Mouse (Mus musculus) hindbrain, embryonic 14.5 days (tissue): ENCODE measurements around the gene Patl1. TPM values are rescaled to one million over a fixed set of nuclear protein-coding genes. Genes with fewer than 3 reads are reported as not detected.

Experiments
- ATAC-seq: fragments of 200-750 bp; cut with Nextera tagmentation; 2 replicates; pipeline ENCODE4 v1.8.0; 2017; ENCODE audit warnings: moderate number of reproducible peaks, mild to moderate bottlenecking, moderate TSS enrichment, moderate library complexity; ENCODE audit not compliant: low FRiP score
- DNase-seq: peaks from one replicate; pipeline ENCODE4 v3.0.0-alpha.2; 2015; ENCODE audit warnings: low spot score
- H3K27ac ChIP-seq: fragments of 300-500 bp; sonication (generic); 2 replicates; pipeline ENCODE4 v1.5.1; 2014; ENCODE audit warnings: mild to moderate bottlenecking, moderate library complexity
- H3K27me3 ChIP-seq: fragments of 300-500 bp; sonication (generic); 2 replicates; pipeline ENCODE4 v1.6.1; 2014; ENCODE audit warnings: mild to moderate bottlenecking, low read length, mixed read lengths; ENCODE audit not compliant: control insufficient read depth, insufficient read depth
- H3K36me3 ChIP-seq: fragments of 300-500 bp; sonication (generic); replicated peaks from 2 replicates; pipeline ENCODE4 v1.6.1; 2014; ENCODE audit not compliant: control insufficient read depth, insufficient read depth
- H3K4me1 ChIP-seq: fragments of 300-500 bp; sonication (generic); replicated peaks from 2 replicates; pipeline ENCODE4 v1.6.1; 2014; ENCODE audit warnings: antibody characterized with exemption, low read length, mixed read lengths; ENCODE audit not compliant: control insufficient read depth, insufficient read depth
- H3K4me2 ChIP-seq: fragments of 300-500 bp; sonication (generic); replicated peaks from 2 replicates; pipeline ENCODE4 v1.6.1; 2014; ENCODE audit warnings: mild to moderate bottlenecking, moderate library complexity
- H3K4me3 ChIP-seq: fragments of 300-500 bp; sonication (generic); replicated peaks from 2 replicates; pipeline ENCODE4 v1.5.1; 2014; ENCODE audit warnings: mild to moderate bottlenecking, low read length
- H3K9ac ChIP-seq: fragments of 300-500 bp; sonication (generic); 2 replicates; pipeline ENCODE4 v1.6.1; 2014
- H3K9me3 ChIP-seq: fragments of 300-500 bp; sonication (generic); 2 replicates; pipeline ENCODE4 v1.6.1; 2016; ENCODE audit warnings: low read length; ENCODE audit not compliant: control insufficient read depth
- WGBS: fragments of 180-500 bp; shearing (Covaris S2); extraction: QIAGEN DNeasy Blood & Tissue Kit; methylation state at CpG from one replicate; pipeline ENCODE4 v1.1.7; 2014; 5-methylcytosine and 5-hydroxymethylcytosine counted together
- polyA plus RNA-seq: library from polyadenylated mRNA; unstranded; fragments of >200 nt; fragmentation: Nextera tagmentation; extraction: Ambion mirVana; gene quantifications from 2 replicates; pipeline ENCODE4 v1.2.1, GENCODE M21; 2014

The Patl1 gene
- polyA plus RNA-seq, 1 experiment from 2014 or later: 19.3 TPM

GRCm38 (mm10) chr19:11957846-11958245 lies 45.6 kb downstream of the Patl1 start:
- Histone ChIP-seq H3K36me3 (no peaks in the 10 kb centered on the region), H3K9me3 (no peaks in the 10 kb centered on the region), H3K4me2 (no peak overlapping the region), H3K4me1 (no peaks in the 10 kb centered on the region), H3K27me3 (no peaks in the 10 kb centered on the region), H3K4me3 (no peak overlapping the region), H3K9ac (no peak overlapping the region), H3K27ac (no peak overlapping the region)
- 78% methylated on average over 8 of the region's 8 CpGs for WGBS
- ATAC-seq (no peak), DNase-seq (no peak)

GRCm38 (mm10) chr19:11964266-11964665 lies 52.1 kb downstream of the Patl1 start:
- peaks cover 5% of the 10 kb centered on the region; the same call in 1 of the 2 replicates for H3K36me3 ChIP-seq
- peak overlapping the region; percentile 84 for H3K27ac ChIP-seq
- ATAC-seq: no peak

GRCm38 (mm10) chr19:11965023-11965942 lies 53.1 kb downstream of the Patl1 start, which contains the start of gene Osbp:
Gene Osbp (plus strand): TSS chr19:11965941.
- WGBS: under 1% methylated on average over 53 of the region's 59 CpGs
- DNase-seq (peak; percentile 98), ATAC-seq (peak; percentile 98)
- no peaks in the 10 kb centered on the region for H3K9me3 ChIP-seq
- peak within 1 kb of the TSS; percentile 88 for H3K4me3 ChIP-seq
- H3K27me3 ChIP-seq: no peaks in the 10 kb centered on the region
- H3K27ac ChIP-seq: peak within 1 kb of the TSS; percentile 89
- peak within 1 kb of the TSS; percentile 92 for H3K9ac ChIP-seq
- H3K4me1 ChIP-seq: peaks cover 17% of the 10 kb centered on the region
- H3K4me2 ChIP-seq: peak within 1 kb of the TSS; percentile 90
- H3K36me3 ChIP-seq: peaks cover 6% of the 10 kb centered on the region; the same call in 1 of the 2 replicates

More at GRCm38 (mm10) chr19:11964266-11964665, 52.1 kb downstream of the Patl1 start:
- no peaks in the 10 kb centered on the region for H3K9me3 ChIP-seq
- H3K27me3 ChIP-seq: no peaks in the 10 kb centered on the region
- no peak overlapping the region for H3K9ac ChIP-seq
- no peak for DNase-seq
- 100% methylated on average over 1 of the region's 1 CpGs for WGBS
- peak overlapping the region; percentile 40 for H3K4me3 ChIP-seq
- peaks cover 17% of the 10 kb centered on the region for H3K4me1 ChIP-seq
- peak overlapping the region; percentile 60 for H3K4me2 ChIP-seq

- peak overlapping the region; percentile 92 for H3K9ac ChIP-seq
- H3K4me3 ChIP-seq: peak overlapping the region; percentile 88
- H3K36me3 ChIP-seq: peaks cover 15% of the 10 kb centered on the region
- peaks cover 17% of the 10 kb centered on the region for H3K4me1 ChIP-seq
- peak overlapping the region; percentile 90 for H3K4me2 ChIP-seq
- H3K27me3 ChIP-seq: no peaks in the 10 kb centered on the region
- peak overlapping the region; percentile 89 for H3K27ac ChIP-seq
- no peaks in the 10 kb centered on the region for H3K9me3 ChIP-seq
- under 1% methylated on average over 18 of the region's 18 CpGs for WGBS
- peak; percentile 46 for DNase-seq
- 0 out of 2 replicates have a peak, but pooled peaks have one; percentile 3 for ATAC-seq
Observed at GRCm38 (mm10) chr19:11966201-11966636, 54.0 kb downstream of the Patl1 start.

- WGBS: 82% methylated on average over 9 of the region's 9 CpGs
- no peak for ATAC-seq
- Histone ChIP-seq H3K9ac (no peak overlapping the region), H3K4me3 (no peak overlapping the region), H3K9me3 (no peaks in the 10 kb centered on the region), H3K36me3 (peaks cover 47% of the 10 kb centered on the region), H3K27ac (no peak overlapping the region), H3K4me1 (peaks cover 17% of the 10 kb centered on the region), H3K27me3 (no peaks in the 10 kb centered on the region), H3K4me2 (no peak overlapping the region)
- no peak for DNase-seq
Observed at GRCm38 (mm10) chr19:11969155-11970050, 57.2 kb downstream of the Patl1 start.

GRCm38 (mm10) chr19:11973511-11974222 lies 61.5 kb downstream of the Patl1 start:
- Histone ChIP-seq H3K27ac (no peak overlapping the region), H3K4me3 (no peak overlapping the region), H3K4me1 (peaks cover 5% of the 10 kb centered on the region; the same call in 1 of the 2 replicates), H3K27me3 (no peaks in the 10 kb centered on the region), H3K36me3 (peaks cover 89% of the 10 kb centered on the region), H3K4me2 (no peak overlapping the region), H3K9ac (no peak overlapping the region), H3K9me3 (no peaks in the 10 kb centered on the region)
- WGBS: 92% methylated on average over 13 of the region's 13 CpGs
- ATAC-seq (no peak), DNase-seq (no peak)

DNA sequence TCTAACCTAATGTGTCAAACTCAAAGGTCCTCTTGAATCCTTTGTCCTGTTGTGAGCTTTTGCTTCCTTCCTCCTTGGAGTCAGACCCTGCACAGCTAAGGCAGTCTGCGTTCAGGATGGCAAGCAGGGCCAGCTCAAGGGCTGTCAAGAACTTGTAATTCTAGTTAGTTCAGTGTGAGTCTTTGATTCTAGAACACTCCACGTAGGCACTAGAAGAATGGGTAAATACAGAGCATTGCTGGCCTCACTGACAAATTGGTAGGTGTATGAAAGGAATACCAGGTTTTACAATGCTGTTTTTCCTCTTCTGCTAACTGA lies 62.0 kb downstream of the Patl1 start:
- H3K36me3 ChIP-seq: peaks cover 89% of the 10 kb centered on the region
- H3K4me1 ChIP-seq: no peaks in the 10 kb centered on the region
- H3K27me3 ChIP-seq: no peaks in the 10 kb centered on the region
- H3K9me3 ChIP-seq: no peaks in the 10 kb centered on the region
- DNase-seq (no peak), ATAC-seq (no peak)
- H3K4me3 ChIP-seq: no peak overlapping the region
- H3K27ac ChIP-seq: no peak overlapping the region
- no peak overlapping the region for H3K4me2 ChIP-seq
- 93% methylated on average over 2 of the region's 2 CpGs for WGBS
- H3K9ac ChIP-seq: no peak overlapping the region

GRCm38 (mm10) chr19:11975683-11976082 lies 63.5 kb downstream of the Patl1 start:
- Histone ChIP-seq H3K27ac (no peak overlapping the region), H3K4me1 (no peaks in the 10 kb centered on the region), H3K9me3 (no peaks in the 10 kb centered on the region), H3K4me2 (no peak overlapping the region), H3K9ac (no peak overlapping the region), H3K4me3 (no peak overlapping the region), H3K27me3 (no peaks in the 10 kb centered on the region), H3K36me3 (peaks cover 99% of the 10 kb centered on the region)
- no peak for ATAC-seq
- WGBS: 93% methylated on average over 4 of the region's 4 CpGs
- DNase-seq: no peak
